Mouse (Mus musculus) limb, embryonic 14.5 days (tissue): ENCODE measurements around the gene Slc35e3. TPM values are rescaled to one million over a fixed set of nuclear protein-coding genes. Genes with fewer than 3 reads are reported as not detected.

ENCODE experiments used
- ATAC-seq: fragments of 200-750 bp; cut with Nextera tagmentation; 2 replicates; pipeline ENCODE4 v1.8.0; 2017; ENCODE audit warnings: low read depth, moderate number of reproducible peaks, moderate TSS enrichment; ENCODE audit not compliant: low FRiP score
- DNase-seq: peaks from one replicate; pipeline ENCODE4 v3.0.0-alpha.2; 2015; ENCODE audit warnings: low spot score
- H3K27ac ChIP-seq: fragments of 300-500 bp; sonication (generic); replicated peaks from 2 replicates; pipeline ENCODE4 v1.5.1; 2014; ENCODE audit warnings: low read depth, mild to moderate bottlenecking, low read length, moderate library complexity, mixed read lengths
- H3K27me3 ChIP-seq: fragments of 300-500 bp; sonication (generic); 2 replicates; pipeline ENCODE4 v1.6.1; 2014; ENCODE audit warnings: low read length, mixed read lengths; ENCODE audit not compliant: control insufficient read depth, insufficient read depth
- H3K36me3 ChIP-seq: fragments of 300-500 bp; sonication (generic); 2 replicates; pipeline ENCODE4 v1.6.1; 2014; ENCODE audit warnings: mild to moderate bottlenecking, low read length, moderate library complexity, mixed read lengths; ENCODE audit not compliant: control insufficient read depth, insufficient read depth
- H3K4me1 ChIP-seq: fragments of 300-500 bp; sonication (generic); 2 replicates; pipeline ENCODE4 v1.6.1; 2014; ENCODE audit warnings: antibody characterized with exemption, low read length, mixed read lengths; ENCODE audit not compliant: control insufficient read depth, insufficient read depth
- H3K4me2 ChIP-seq: fragments of 300-500 bp; sonication (generic); replicated peaks from 2 replicates; pipeline ENCODE4 v1.6.1; 2014; ENCODE audit warnings: low read depth, mild to moderate bottlenecking, low read length, moderate library complexity; ENCODE audit not compliant: severe bottlenecking
- H3K4me3 ChIP-seq: fragments of 300-500 bp; sonication (generic); replicated peaks from 2 replicates; pipeline ENCODE4 v1.5.1; 2014; ENCODE audit warnings: low read length
- H3K9ac ChIP-seq: fragments of 300-500 bp; sonication (generic); 2 replicates; pipeline ENCODE4 v1.6.1; 2014; ENCODE audit warnings: mild to moderate bottlenecking, low read depth, low read length, moderate library complexity; ENCODE audit not compliant: severe bottlenecking
- H3K9me3 ChIP-seq: fragments of 300-500 bp; sonication (generic); 2 replicates; pipeline ENCODE4 v1.6.1; 2016; ENCODE audit warnings: low read length; ENCODE audit not compliant: control insufficient read depth
- POLR2A ChIP-seq: fragments of 200-500 bp; IDR thresholded peaks from 2 replicates; pipeline ENCODE4 v1.8.0; 2012; ENCODE audit warnings: inconsistent platforms, mild to moderate bottlenecking, moderate library complexity, borderline replicate concordance; ENCODE audit not compliant: insufficient read depth, insufficient read length; ENCODE audit errors: extremely low read depth
- WGBS: fragments of 180-500 bp; shearing (Covaris S2); extraction: QIAGEN DNeasy Blood & Tissue Kit; methylation state at CpG from one replicate; pipeline ENCODE4 v1.1.7; 2014; 5-methylcytosine and 5-hydroxymethylcytosine counted together
- polyA plus RNA-seq, 2 experiments: library from polyadenylated mRNA; depleted of rRNA in 1 of 2; stranded (reverse) in 1 of 2; unstranded in 1 of 2; fragments of >200 nt; fragmentation: Nextera tagmentation in 1 of 2; extraction: Ambion mirVana in 1 of 2; gene quantifications; 2 replicates each; pipeline versions ENCODE4 v1.2.1 to v1.2.3; 2012 to 2014

The Slc35e3 gene
- polyA plus RNA-seq, 2 experiments: 21.7 to 36.2 TPM

GRCm38 (mm10) chr10:117775401-117776144, 29.4 kb upstream of the Slc35e3 start:
- H3K36me3 ChIP-seq: peaks cover 81% of the 10 kb centered on the region
- no peak overlapping the region for H3K4me3 ChIP-seq
- ATAC-seq (no peak), DNase-seq (no peak)
- no peak for TF ChIP-seq POLR2A
- no peaks in the 10 kb centered on the region for H3K4me1 ChIP-seq
- H3K27ac ChIP-seq: no peak overlapping the region
- 86% methylated on average over 6 of the region's 6 CpGs for WGBS
- no peaks in the 10 kb centered on the region for H3K9me3 ChIP-seq
- H3K4me2 ChIP-seq: no peak overlapping the region
- no peaks in the 10 kb centered on the region for H3K27me3 ChIP-seq
- H3K9ac ChIP-seq: no peak overlapping the region

GRCm38 (mm10) chr10:117774817-117775120, 28.6 kb upstream of the Slc35e3 start:
- no peak overlapping the region for H3K4me3 ChIP-seq
- ATAC-seq (no peak), DNase-seq (no peak)
- H3K9ac ChIP-seq: no peak overlapping the region
- WGBS: 95% methylated on average over 1 of the region's 1 CpGs
- no peaks in the 10 kb centered on the region for H3K4me1 ChIP-seq
- H3K27ac ChIP-seq: no peak overlapping the region
- no peaks in the 10 kb centered on the region for H3K9me3 ChIP-seq
- H3K27me3 ChIP-seq: no peaks in the 10 kb centered on the region
- H3K36me3 ChIP-seq: peaks cover 87% of the 10 kb centered on the region
- no peak overlapping the region for H3K4me2 ChIP-seq
- no peak for TF ChIP-seq POLR2A

DNA sequence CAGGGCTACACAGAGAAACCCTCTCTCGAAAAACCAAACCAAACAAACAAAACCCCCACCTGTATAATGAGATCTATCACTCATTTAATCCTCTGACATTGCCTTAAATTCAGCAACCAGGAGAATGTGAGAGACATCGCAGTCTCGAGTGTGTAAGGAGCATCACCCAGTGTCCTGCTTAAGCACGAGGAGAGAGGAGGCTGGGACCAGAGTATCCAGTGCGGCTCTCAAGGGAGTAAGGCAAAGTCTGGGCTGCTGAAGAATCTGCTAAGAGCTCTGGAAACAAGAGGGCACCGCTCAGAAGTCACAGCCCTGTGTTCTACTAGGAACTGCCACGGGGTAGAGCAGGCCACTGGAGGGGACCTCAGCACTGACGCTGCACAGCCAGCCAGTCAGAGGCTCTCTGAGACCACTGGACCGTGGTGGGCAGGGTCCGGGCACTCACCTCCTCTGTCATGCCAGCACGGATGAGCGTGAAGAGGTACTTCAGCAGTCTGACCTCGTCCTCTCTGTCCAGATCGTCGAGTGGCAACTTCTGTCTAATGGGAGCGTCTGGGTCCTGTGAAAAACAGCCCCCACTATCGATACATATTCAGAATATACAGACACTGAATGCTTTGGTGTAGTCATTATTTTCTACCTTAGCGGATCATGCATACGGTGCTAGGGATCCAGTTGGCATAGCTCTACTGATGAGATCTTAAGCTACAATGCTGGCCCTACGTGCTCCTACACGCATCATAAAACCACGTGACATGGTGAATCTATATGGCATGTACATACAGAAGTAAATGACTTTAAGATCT, 28.0 kb upstream of the Slc35e3 start:
- TF ChIP-seq POLR2A: no peak

GRCm38 (mm10) chr10:117773106-117773720, 27.0 kb upstream of the Slc35e3 start:
- H3K4me1 ChIP-seq: no peaks in the 10 kb centered on the region
- H3K9ac ChIP-seq: no peak overlapping the region
- peaks cover 79% of the 10 kb centered on the region for H3K36me3 ChIP-seq
- H3K4me2 ChIP-seq: no peak overlapping the region
- 93% methylated on average over 7 of the region's 7 CpGs for WGBS
- no peak for TF ChIP-seq POLR2A
- no peak overlapping the region for H3K4me3 ChIP-seq
- no peak overlapping the region for H3K27ac ChIP-seq
- DNase-seq (no peak), ATAC-seq (no peak)
- H3K27me3 ChIP-seq: no peaks in the 10 kb centered on the region
- H3K9me3 ChIP-seq: no peaks in the 10 kb centered on the region

More for the DNA sequence above, 28.0 kb upstream of the Slc35e3 start:
- no peaks in the 10 kb centered on the region for H3K4me1 ChIP-seq
- H3K36me3 ChIP-seq: peaks cover 86% of the 10 kb centered on the region
- no peak overlapping the region for H3K9ac ChIP-seq
- no peak overlapping the region for H3K4me2 ChIP-seq
- DNase-seq: no peak
- no peaks in the 10 kb centered on the region for H3K9me3 ChIP-seq
- ATAC-seq: no peak
- H3K4me3 ChIP-seq: no peak overlapping the region
- no peaks in the 10 kb centered on the region for H3K27me3 ChIP-seq
- WGBS: 92% methylated on average over 22 of the region's 22 CpGs
- H3K27ac ChIP-seq: no peak overlapping the region

- H3K4me2 ChIP-seq: no peak overlapping the region
- ATAC-seq (no peak), DNase-seq (no peak)
- no peak overlapping the region for H3K27ac ChIP-seq
- H3K4me3 ChIP-seq: no peak overlapping the region
- H3K9ac ChIP-seq: no peak overlapping the region
- TF ChIP-seq POLR2A: no peak
- WGBS: 94% methylated on average over 17 of the region's 17 CpGs
- H3K9me3 ChIP-seq: no peaks in the 10 kb centered on the region
- peaks cover 79% of the 10 kb centered on the region for H3K36me3 ChIP-seq
- no peaks in the 10 kb centered on the region for H3K4me1 ChIP-seq
- H3K27me3 ChIP-seq: no peaks in the 10 kb centered on the region
These were observed 26.4 kb upstream of the Slc35e3 start for GRCm38 (mm10) chr10:117772364-117773105.
